Mouse (Mus musculus) splenic B cell, adult 2 months (primary cell): ENCODE measurements around the gene Sprr2f.

ENCODE experiments used
- DNase-seq: peaks from one replicate; pipeline ENCODE4 v3.0.0-alpha.2; 2011; ENCODE audit warnings: low read depth, low spot score
- H3K27me3 ChIP-seq: 2 replicates; pipeline ENCODE4 v1.6.1; 2012; ENCODE audit warnings: mild to moderate bottlenecking, low read length, moderate library complexity, mixed read lengths; ENCODE audit not compliant: control insufficient read depth, poor library complexity, insufficient read depth, severe bottlenecking
- H3K36me3 ChIP-seq: 2 replicates; pipeline ENCODE4 v1.6.1; 2012; ENCODE audit warnings: mild to moderate bottlenecking, low read length, moderate library complexity, mixed read lengths; ENCODE audit not compliant: control insufficient read depth, poor library complexity, insufficient read depth, severe bottlenecking

The Sprr2f gene

DNA sequence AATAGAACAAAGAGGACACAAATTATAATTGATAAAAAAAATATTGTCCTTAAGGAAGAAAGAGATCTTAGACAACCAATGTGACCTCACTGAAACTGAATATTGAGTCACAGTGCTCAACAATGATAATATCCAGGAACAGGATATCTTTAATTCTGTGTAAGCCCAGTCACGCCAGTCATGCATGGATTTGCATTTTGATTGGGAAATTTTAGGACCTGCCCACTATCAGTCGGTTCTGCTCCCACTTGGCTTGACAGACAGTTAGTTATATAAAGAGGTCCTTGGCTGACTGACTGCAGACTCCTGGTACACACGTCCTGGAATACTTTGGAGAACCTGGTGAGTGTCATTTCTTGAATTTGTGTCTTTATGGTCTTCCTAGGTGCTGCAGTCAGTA, at the start of gene Sprr2f:
Gene Sprr2f (plus strand): TSS at position 301 of the 400 bp plus-strand sequence.
- DNase-seq, result no peak
- no peaks in the 10 kb centered on the region for H3K36me3 ChIP-seq
- H3K27me3 ChIP-seq, result no peaks in the 10 kb centered on the region

DNA sequence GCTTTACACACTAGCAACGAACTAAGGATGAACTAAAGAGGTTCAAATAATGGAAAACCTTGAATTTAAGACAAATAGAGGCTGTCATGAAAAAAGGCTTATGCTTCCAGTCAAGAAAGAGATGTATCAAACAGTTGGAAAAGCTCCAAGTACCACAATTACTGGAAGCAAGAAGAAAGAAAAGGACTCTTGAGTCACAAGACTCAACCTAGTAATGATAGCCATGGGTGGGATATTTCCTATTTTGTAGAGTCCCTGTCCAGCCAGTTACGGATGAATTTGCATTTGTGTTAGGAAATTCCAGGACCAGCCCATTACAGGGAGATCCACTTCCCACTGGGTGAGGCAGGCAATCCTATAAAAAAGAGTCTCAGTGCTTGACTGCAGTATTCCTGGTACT, 48.7 kb upstream of the Sprr2f start, which contains the start of gene Sprr2b:
Gene Sprr2b (plus strand): TSS at position 301 of the 400 bp plus-strand sequence.
- H3K36me3 ChIP-seq, result no peaks in the 10 kb centered on the region
- no peaks in the 10 kb centered on the region for H3K27me3 ChIP-seq
- no peak for DNase-seq

DNA sequence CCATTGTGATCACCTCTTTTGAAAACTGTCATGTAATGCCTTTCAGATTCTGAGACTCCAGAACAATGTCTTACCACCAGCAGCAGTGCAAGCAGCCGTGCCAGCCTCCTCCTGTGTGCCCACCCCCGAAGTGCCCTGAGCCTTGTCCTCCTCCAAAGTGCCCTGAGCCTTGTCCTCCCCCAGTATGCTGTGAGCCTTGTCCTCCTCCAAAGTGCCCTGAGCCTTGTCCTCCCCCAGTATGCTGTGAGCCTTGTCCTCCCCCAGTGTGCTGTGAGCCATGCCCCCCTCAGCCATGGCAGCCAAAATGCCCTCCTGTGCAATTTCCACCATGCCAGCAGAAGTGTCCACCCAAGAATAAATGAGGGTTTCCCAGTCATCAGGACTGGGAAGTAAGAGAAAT, 47.6 kb upstream of the Sprr2f start:
- Histone ChIP-seq H3K36me3 (no peaks in the 10 kb centered on the region), H3K27me3 (no peaks in the 10 kb centered on the region)
- DNase-seq, result no peak

- no peaks in the 10 kb centered on the region for H3K27me3 ChIP-seq
- DNase-seq, result no peak
- no peaks in the 10 kb centered on the region for H3K36me3 ChIP-seq
Measured at GRCm38 (mm10) chr3:92336278-92336677, 28.7 kb upstream of the Sprr2f start.

GRCm38 (mm10) chr3:92338840-92339239, 26.1 kb upstream of the Sprr2f start, which contains the start of gene Sprr2d:
Sprr2d (plus strand) TSS chr3:92339140.
- no peak for DNase-seq
- Histone ChIP-seq H3K36me3 (no peaks in the 10 kb centered on the region), H3K27me3 (no peaks in the 10 kb centered on the region)

DNA sequence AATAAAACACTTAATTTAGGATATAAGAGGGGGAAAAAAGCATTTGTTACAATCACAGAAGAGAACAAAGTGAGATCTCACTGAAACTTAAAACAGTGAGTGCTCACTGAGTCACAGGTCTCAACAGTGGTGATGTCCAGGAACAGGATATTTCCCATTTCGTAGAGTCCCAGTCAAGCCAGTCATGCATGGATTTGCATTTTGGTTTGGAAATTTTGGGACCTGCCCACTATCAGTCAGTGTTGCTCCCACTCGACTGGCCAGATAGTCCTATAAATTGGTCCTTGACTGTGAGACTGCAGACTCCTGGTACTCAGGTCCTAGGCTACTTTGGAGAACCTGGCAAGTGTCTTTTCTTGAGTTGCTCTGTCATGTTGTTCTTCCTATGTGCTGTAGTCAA, 13.1 kb upstream of the Sprr2f start, which contains the start of gene Sprr2e:
Gene Sprr2e (plus strand): TSS at position 301 of the 400 bp plus-strand sequence.
- H3K27me3 ChIP-seq, result no peaks in the 10 kb centered on the region
- DNase-seq, result no peak
- no peaks in the 10 kb centered on the region for H3K36me3 ChIP-seq

GRCm38 (mm10) chr3:92361619-92362018, 3.4 kb upstream of the Sprr2f start:
- no peak for DNase-seq
- no peaks in the 10 kb centered on the region for H3K36me3 ChIP-seq
- no peaks in the 10 kb centered on the region for H3K27me3 ChIP-seq

- DNase-seq, result no peak
- Histone ChIP-seq H3K36me3 (no peaks in the 10 kb centered on the region), H3K27me3 (no peaks in the 10 kb centered on the region)
Measured at GRCm38 (mm10) chr3:92373613-92374012, 8.6 kb downstream of the Sprr2f start.

DNA sequence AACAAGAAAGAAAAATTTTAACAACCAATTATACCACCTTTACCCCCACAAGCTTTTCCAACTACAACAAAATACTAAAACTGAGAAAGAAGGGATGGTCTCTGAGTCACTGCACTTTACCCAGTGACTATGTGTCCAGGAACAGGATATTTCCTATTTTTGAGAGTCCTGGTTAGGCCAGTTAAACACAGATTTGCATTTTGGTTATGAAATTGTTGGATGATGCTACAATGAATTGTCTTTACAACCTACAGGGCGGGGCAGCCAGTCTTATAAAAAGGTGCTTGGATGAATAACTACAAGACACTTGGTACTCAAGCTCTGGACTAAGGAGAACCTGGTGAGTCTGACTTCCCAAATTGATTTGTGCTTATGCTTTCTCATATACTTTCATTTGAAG, 20.4 kb downstream of the Sprr2f start, which contains the start of gene Sprr2h:
Gene Sprr2h (plus strand): TSS at position 301 of the 400 bp plus-strand sequence.
- Histone ChIP-seq H3K36me3 (no peaks in the 10 kb centered on the region), H3K27me3 (no peaks in the 10 kb centered on the region)
- DNase-seq, result no peak

DNA sequence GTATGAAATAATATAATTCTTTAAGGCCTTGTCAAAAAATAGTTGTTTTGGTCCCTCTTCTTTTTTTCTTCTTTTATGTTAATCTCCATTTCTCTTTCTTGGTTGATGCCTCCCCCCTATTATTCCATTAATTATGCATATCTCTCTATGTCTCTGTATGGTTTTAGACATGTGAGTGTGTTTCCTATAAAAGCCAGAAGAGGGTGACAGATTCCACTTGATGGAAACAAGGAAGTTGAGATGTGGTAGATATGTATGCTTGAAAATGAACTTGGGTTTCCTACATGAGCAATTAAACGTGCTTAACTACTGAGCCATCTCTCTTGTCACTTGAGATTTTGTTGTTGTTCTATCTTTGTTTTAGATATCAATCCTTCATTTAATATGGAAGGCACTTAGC, 29.3 kb downstream of the Sprr2f start:
- Histone ChIP-seq H3K27me3 (no peaks in the 10 kb centered on the region), H3K36me3 (no peaks in the 10 kb centered on the region)
- DNase-seq, result no peak

- Histone ChIP-seq H3K27me3 (no peaks in the 10 kb centered on the region), H3K36me3 (no peaks in the 10 kb centered on the region)
- no peak for DNase-seq
Measured at GRCm38 (mm10) chr3:92407691-92408090, 42.7 kb downstream of the Sprr2f start, which contains the start of gene Sprr2i. Sprr2i (plus strand) TSS chr3:92407991.
